Mouse (Mus musculus): ENCODE measurements at regions not wholly inside any gene's neighbourhood (a gene's known extent, or its start where the extent isn't known, plus 50 kb on each side); places are given as distances from the start of the nearest gene placed in this dataset.

DNA sequence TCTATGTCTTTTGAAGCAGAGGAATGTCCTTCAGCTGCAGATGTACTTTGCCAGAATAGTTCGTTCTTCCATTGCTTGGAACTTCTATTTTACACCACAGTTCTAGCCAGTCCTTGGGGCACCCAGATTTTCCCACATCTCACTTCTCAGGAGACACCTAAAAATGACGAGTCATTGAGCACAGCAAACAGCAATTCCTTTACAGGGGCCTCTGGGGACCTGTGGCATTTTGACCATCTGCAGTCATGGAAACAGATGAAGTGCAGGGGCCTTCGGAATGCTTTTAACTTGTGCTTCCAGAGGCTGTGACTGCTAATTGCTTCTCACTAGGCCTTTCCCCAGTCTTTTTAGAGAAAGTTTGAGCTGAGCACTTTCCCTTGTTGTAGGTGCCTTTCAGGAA is 108.5 kb upstream of the Pard3b start:
- peaks cover 2 to 3% of the 10 kb centered on the region in 2 experiments; a peak in 1 of 4 replicates for H3K4me1 ChIP-seq (ENCODE audit: control insufficient read depth in 2 of 2, insufficient read depth in 2 of 2, low read length in 2 of 2, poor library complexity in 1 of 2)
- in situ Hi-C loops (cut with MboI; ENCODE audit: low sequenced_read_pairs in 2 of 2, unreplicated experiment in 2 of 2): no loop called here
- H3K36me3 ChIP-seq (ENCODE audit: control insufficient read depth, insufficient read depth, low read length, poor library complexity, severe bottlenecking): no peaks in the 10 kb centered on the region
- H3K9ac ChIP-seq (ENCODE audit: insufficient read depth, low read depth, low read length, poor library complexity, severe bottlenecking): no peak overlapping the region
- no peak for DNase-seq (ENCODE audit: low read depth, low spot score)
- no peak for TF ChIP-seq HCFC1 (IDR thresholded peaks at IDR 0.05; ENCODE audit: borderline replicate concordance, insufficient read depth, low read length)
- TF ChIP-seq MAFK (IDR thresholded peaks at IDR 0.05; ENCODE audit: insufficient read depth, low read depth, low read length): no peak
- no peak for TF ChIP-seq ZC3H11A (IDR thresholded peaks at IDR 0.05; ENCODE audit: borderline replicate concordance, low read depth, low read length)
- TF ChIP-seq ZNF384 (IDR thresholded peaks at IDR 0.05; ENCODE audit: low read depth, low read length): no peak
- H3K9me3 ChIP-seq (ENCODE audit: control insufficient read depth, insufficient read depth, low read depth, low read length): no peaks in the 10 kb centered on the region
- no peak overlapping the region for H3K27ac ChIP-seq (ENCODE audit: insufficient read depth, low read depth, low read length, poor library complexity, severe bottlenecking)
- H3K4me3 ChIP-seq (ENCODE audit: insufficient read depth in 1 of 2, low read depth in 1 of 2, low read length in 2 of 2, poor library complexity in 1 of 2, severe bottlenecking in 1 of 2): no peak overlapping the region

DNA sequence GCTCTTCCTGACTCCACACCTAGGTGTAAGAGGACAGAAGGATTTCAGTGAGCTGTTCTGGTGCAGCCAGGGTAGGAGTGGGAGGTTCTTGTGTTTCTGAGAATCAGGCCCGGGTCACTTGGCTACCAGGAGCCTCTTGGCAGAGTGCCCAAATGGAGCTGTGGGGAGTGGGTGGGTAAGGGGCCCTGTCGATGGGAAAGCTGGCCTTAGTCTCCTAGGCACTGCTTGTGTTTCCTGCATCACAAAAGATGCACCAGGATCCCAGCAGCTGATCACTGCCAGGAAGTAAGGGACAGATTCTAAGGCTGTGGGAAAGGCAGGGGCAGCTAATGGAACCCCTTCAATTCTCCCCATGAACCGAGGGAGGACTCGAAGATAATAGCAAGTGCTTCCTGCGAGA is 107.1 kb upstream of the Pard3b start:
- H3K27ac ChIP-seq (ENCODE audit: insufficient read depth, low read depth, low read length, poor library complexity, severe bottlenecking): no peak overlapping the region
- in situ Hi-C loops (cut with MboI; ENCODE audit: low sequenced_read_pairs in 2 of 2, unreplicated experiment in 2 of 2): no loop called here
- no peaks in the 10 kb centered on the region for H3K36me3 ChIP-seq (ENCODE audit: control insufficient read depth, insufficient read depth, low read length, poor library complexity, severe bottlenecking)
- no peak for TF ChIP-seq ZC3H11A (IDR thresholded peaks at IDR 0.05; ENCODE audit: borderline replicate concordance, low read depth, low read length)
- no peak for TF ChIP-seq ZNF384 (IDR thresholded peaks at IDR 0.05; ENCODE audit: low read depth, low read length)
- no peak for TF ChIP-seq MAFK (IDR thresholded peaks at IDR 0.05; ENCODE audit: insufficient read depth, low read depth, low read length)
- no peak for TF ChIP-seq HCFC1 (IDR thresholded peaks at IDR 0.05; ENCODE audit: borderline replicate concordance, insufficient read depth, low read length)
- TF ChIP-seq CHD2 (IDR thresholded peaks at IDR 0.05; ENCODE audit: low read depth, low read length): no peak
- H3K4me1 ChIP-seq (ENCODE audit: control insufficient read depth in 2 of 2, insufficient read depth in 2 of 2, low read length in 2 of 2, poor library complexity in 1 of 2): 0 out of 4 replicates have a peak, but pooled peaks cover 0 to 2% of the 10 kb centered on the region in 2 experiments
- no peak overlapping the region for H3K4me3 ChIP-seq (ENCODE audit: insufficient read depth in 1 of 2, low read depth in 1 of 2, low read length in 2 of 2, poor library complexity in 1 of 2, severe bottlenecking in 1 of 2)
- H3K9ac ChIP-seq (ENCODE audit: insufficient read depth, low read depth, low read length, poor library complexity, severe bottlenecking): no peak overlapping the region
- DNase-seq (ENCODE audit: low read depth, low spot score): no peak
- H3K9me3 ChIP-seq (ENCODE audit: control insufficient read depth, insufficient read depth, low read depth, low read length): no peaks in the 10 kb centered on the region

DNA sequence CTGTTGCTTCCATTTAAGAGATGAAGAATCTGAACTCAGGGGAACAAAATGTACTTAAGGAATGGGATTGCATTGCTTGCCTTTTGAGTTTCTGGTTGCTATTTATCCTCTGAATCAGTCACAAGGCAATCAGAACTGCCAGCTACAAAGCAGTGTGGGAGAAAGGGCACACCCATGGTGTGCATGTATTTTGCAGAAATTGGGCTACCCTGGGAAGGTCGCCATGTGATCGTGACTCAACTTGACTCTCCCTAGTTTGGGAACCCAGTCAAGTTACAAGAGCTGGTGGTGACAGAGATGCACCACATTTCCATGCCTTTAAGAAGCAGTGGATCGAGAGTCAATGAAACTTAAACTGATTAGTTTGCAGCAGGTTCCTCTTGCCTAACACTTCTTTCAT is 98.5 kb upstream of the Pard3b start:
- Histone ChIP-seq H3K9me3 (ENCODE audit: control insufficient read depth, insufficient read depth, low read depth, low read length) (no peaks in the 10 kb centered on the region), H3K4me1 (ENCODE audit: control insufficient read depth in 2 of 2, insufficient read depth in 2 of 2, low read length in 2 of 2, poor library complexity in 1 of 2) (no peaks in the 10 kb centered on the region), H3K9ac (ENCODE audit: insufficient read depth, low read depth, low read length, poor library complexity, severe bottlenecking) (no peak overlapping the region), H3K4me3 (ENCODE audit: insufficient read depth in 1 of 2, low read depth in 1 of 2, low read length in 2 of 2, poor library complexity in 1 of 2, severe bottlenecking in 1 of 2) (no peak overlapping the region), H3K36me3 (ENCODE audit: control insufficient read depth, insufficient read depth, low read length, poor library complexity, severe bottlenecking) (no peaks in the 10 kb centered on the region), H3K27ac (ENCODE audit: insufficient read depth, low read depth, low read length, poor library complexity, severe bottlenecking) (no peak overlapping the region)
- DNase-seq (ENCODE audit: low read depth, low spot score): no peak
- in situ Hi-C loops (cut with MboI; ENCODE audit: low sequenced_read_pairs in 2 of 2, unreplicated experiment in 2 of 2): no loop called here
- TF ChIP-seq ZNF384 (IDR thresholded peaks at IDR 0.05; ENCODE audit: low read depth, low read length) (no peak), ZC3H11A (IDR thresholded peaks at IDR 0.05; ENCODE audit: borderline replicate concordance, low read depth, low read length) (no peak), HCFC1 (IDR thresholded peaks at IDR 0.05; ENCODE audit: borderline replicate concordance, insufficient read depth, low read length) (no peak), MAFK (IDR thresholded peaks at IDR 0.05; ENCODE audit: insufficient read depth, low read depth, low read length) (no peak), CHD2 (IDR thresholded peaks at IDR 0.05; ENCODE audit: low read depth, low read length) (no peak)

DNA sequence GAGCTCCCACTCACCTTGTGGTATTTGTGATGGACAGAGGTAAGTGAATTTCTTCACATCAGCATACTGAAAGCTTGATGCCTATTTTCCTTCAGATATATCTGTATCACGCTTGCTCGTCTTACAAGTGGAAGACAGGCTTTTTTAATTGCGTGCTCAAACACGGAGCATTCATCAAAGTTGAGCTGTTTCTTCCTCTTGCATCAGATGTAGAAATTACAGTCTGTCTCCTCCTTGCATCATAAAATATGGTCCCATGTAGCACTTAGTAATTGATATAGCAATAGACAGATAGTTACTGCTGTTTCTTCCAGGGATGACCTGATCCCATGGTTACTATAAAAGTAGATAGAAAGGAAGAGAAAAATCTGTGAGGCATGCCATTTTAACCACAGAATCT is 97.5 kb upstream of the Pard3b start:
- in situ Hi-C loops (cut with MboI; ENCODE audit: low sequenced_read_pairs in 2 of 2, unreplicated experiment in 2 of 2): no loop called here
- H3K4me1 ChIP-seq (ENCODE audit: control insufficient read depth in 2 of 2, insufficient read depth in 2 of 2, low read length in 2 of 2, poor library complexity in 1 of 2): no peaks in the 10 kb centered on the region

More for the DNA sequence above, 97.5 kb upstream of the Pard3b start:
- DNase-seq (ENCODE audit: low read depth, low spot score): no peak
- Histone ChIP-seq H3K9ac (ENCODE audit: insufficient read depth, low read depth, low read length, poor library complexity, severe bottlenecking) (no peak overlapping the region), H3K9me3 (ENCODE audit: control insufficient read depth, insufficient read depth, low read depth, low read length) (no peaks in the 10 kb centered on the region), H3K36me3 (ENCODE audit: control insufficient read depth, insufficient read depth, low read length, poor library complexity, severe bottlenecking) (no peaks in the 10 kb centered on the region), H3K27ac (ENCODE audit: insufficient read depth, low read depth, low read length, poor library complexity, severe bottlenecking) (no peak overlapping the region), H3K4me3 (ENCODE audit: insufficient read depth in 1 of 2, low read depth in 1 of 2, low read length in 2 of 2, poor library complexity in 1 of 2, severe bottlenecking in 1 of 2) (no peak overlapping the region)
- no peak for TF ChIP-seq CHD2 (IDR thresholded peaks at IDR 0.05; ENCODE audit: low read depth, low read length)
- no peak for TF ChIP-seq MAFK (IDR thresholded peaks at IDR 0.05; ENCODE audit: insufficient read depth, low read depth, low read length)
- TF ChIP-seq HCFC1 (IDR thresholded peaks at IDR 0.05; ENCODE audit: borderline replicate concordance, insufficient read depth, low read length): no peak
- TF ChIP-seq ZC3H11A (IDR thresholded peaks at IDR 0.05; ENCODE audit: borderline replicate concordance, low read depth, low read length): no peak

Measured in ES-E14 (cell line).